Mouse (Mus musculus) fat pad, adult 2 months (tissue): ENCODE data around the gene Apoh.

Source experiments
- DNase-seq: peaks from one replicate; pipeline ENCODE4 v3.0.0-alpha.2; 2011; ENCODE audit warnings: low read depth, low spot score; ENCODE audit errors: extremely low read depth

Gene Apoh

DNA sequence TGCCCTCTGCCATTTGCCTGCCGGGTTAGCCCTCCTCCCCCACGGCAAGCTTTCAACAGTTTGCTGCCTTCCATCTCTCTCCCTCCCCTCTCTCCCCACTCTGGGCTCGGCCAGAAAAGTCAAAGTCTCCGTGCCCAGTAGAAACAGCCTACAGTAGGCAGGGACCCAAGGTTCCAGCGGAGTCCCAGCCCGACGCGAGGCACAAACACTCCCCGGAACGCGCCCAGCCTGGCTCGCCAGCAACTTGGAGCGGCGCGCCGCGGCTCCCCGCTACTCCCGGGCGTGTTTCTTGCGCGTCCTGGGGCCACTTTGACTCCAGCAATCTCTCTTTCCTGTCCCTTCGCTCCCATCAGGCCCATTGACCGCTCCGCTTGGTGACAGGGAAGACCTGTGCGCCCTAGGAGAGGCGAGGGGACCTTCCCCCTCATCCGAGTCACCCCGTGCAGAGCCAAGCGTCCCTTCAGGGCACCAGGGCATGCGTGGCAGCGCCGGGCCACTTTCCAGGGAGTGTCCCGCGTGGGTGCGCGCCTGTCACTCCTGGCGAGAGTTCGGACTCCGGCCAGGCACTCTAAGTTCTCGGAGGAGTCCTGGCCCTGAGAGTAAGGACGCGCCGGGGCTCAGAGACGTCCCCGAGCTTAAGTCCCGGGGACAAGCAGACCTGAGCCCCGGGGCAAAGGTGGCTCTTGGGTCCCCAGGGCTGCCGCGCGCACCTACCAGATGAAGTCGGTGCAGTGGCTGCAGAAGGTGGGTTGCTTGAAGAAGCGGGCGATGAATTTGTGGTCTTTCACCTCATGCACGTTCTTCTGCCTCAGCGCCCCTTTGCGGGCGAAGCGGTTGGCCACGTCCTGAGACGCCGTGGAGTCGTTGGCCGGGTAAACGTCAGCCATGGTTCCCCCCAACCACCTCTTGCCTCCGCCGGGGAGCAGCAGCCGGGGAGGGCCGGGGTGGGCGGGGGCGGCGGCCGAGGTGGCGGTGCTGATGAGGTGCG is at the start of gene Apoh:
Gene Apoh (plus strand): TSS at position 574 of the 988 bp plus-strand sequence.
- no peak for DNase-seq

DNA sequence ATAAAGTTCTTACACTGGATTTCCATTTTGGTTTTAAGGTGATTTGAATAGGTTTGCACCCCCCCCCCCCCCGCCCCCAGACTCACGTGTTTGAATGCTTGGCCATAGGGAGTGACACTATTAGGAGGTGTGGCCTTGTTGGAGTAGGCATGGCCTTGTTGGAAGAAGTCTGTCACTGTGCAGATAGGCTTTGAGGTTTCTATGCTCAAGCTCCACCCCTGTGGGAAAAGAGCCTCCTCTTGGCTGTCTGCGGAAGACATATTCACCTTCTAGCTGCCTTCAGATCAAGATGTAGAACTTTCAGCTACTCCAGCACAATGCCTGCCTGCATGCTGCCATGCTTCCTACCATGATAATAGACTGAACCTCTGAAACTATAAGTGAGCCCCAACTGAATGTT is 49.3 kb upstream of the Apoh start:
- no peak for DNase-seq

DNA sequence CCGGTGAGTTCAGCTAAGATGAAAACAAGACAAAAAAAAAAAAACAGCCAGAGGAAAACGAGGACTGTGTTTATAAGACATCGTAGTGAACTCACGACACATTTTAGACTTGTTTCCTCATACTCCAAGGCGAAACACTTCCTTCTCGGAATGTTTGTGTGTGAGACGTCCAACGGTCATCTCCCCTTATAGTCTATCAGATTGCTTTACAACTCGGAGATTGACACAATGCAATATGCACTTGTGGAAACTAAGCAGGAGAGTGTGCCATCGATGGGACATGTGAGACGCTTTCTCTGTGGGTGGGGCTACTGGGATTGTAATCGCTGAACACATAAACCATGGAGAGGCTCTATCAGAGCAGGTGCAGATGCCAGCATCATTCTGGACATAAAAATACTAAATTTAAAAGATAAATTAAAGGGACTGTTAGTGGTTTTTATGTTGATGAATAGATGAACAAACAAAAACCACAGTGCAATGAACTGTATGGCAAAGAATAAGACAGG is 48.8 kb upstream of the Apoh start:
- no peak for DNase-seq

DNA sequence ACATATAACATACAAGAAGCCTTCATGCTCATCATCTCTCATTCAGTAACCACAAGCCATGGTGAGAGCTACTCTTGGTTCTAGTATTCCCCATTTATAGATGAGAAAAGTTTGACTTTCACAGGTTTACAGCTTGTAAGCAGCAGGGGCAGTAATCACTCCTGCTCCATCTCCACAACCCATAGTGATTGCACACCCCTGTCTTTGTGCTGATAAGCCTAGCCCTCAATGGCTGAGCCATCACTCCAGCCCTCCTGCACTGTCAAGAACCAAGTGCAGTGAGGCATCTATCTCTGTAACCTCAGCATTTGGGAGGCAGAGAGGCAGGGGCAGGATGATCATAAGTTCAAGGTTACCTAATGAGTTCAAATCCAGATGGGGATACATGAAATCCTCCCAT is 47.8 kb upstream of the Apoh start:
- DNase-seq, result no peak

DNA sequence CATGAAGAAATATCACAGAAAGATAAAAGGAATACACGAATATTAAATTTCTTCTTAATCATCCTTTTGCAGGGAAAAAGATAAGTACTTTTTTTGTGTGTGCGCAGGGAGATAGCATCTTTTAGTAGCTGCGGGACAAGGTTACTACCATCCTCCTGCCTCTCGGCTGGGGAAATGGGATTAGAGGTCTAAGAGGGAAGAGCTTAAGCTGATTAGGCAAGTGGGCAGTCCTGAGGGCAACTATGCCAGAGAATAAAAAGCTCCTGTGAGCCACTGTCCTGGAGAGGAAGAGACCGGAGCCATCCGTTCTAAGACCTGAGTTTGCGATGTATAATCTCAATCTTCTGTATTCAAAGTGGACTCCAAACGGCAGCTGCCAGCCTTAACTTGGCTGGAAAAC is 45.2 kb upstream of the Apoh start:
- DNase-seq, result no peak

DNA sequence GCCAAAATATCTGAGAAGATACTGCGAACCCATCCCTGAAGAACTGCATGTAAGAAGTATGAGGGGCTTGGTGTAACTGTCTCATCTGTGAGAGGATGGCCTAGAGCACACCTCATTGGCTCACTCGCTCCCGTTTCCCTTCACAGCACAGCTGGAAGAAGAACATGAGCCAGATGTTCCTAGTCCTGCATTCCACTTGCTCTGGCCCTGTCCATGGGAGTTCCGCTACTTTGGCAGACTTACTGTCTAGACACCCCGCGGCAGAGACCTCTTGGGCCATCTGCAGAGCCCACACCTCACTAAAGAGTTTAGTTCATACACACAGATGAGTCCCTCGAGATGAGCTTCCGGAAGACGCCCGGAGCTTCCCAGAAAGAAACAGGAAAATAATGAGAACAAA is 43.2 kb upstream of the Apoh start:
- no peak for DNase-seq

DNA sequence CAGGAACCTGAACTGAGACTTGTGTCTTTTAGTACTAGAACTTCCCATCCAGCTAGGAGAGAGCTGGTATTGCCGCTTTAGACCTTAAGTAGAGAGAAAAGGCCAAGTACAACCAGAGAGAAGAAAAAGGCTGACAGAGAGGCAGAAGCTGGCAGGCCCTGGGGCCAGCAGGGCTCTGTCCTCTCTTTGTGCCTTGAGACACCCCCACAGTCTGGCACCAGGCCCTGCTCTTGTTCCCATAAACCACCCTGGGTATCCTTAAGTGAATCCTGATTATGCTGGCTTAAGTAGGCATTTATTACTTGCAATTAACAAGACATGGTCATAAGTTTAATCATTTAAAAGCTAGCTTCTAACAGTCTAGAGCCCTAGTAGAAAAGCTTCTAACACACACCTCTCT is 42.7 kb upstream of the Apoh start:
- peak; percentile 28 for DNase-seq

DNA sequence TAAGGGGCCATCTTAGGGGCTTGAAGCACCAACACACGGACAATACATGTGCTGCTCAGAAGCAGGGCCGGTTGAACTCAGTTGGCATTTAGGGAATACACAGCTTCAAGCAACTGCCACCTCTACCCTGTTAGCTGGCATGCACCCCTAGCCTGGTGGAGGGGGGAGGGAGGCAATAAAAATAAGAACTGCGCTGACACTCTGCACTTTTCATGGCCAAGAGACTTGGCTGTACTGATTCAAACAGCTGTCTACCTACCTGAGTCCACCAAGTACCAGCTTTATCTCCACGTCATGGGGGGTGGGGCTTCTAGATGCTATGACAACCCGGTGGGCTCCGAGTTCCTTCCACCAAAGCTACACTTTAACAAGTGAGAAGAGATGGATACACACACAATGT is 42.1 kb upstream of the Apoh start:
- DNase-seq, result no peak

DNA sequence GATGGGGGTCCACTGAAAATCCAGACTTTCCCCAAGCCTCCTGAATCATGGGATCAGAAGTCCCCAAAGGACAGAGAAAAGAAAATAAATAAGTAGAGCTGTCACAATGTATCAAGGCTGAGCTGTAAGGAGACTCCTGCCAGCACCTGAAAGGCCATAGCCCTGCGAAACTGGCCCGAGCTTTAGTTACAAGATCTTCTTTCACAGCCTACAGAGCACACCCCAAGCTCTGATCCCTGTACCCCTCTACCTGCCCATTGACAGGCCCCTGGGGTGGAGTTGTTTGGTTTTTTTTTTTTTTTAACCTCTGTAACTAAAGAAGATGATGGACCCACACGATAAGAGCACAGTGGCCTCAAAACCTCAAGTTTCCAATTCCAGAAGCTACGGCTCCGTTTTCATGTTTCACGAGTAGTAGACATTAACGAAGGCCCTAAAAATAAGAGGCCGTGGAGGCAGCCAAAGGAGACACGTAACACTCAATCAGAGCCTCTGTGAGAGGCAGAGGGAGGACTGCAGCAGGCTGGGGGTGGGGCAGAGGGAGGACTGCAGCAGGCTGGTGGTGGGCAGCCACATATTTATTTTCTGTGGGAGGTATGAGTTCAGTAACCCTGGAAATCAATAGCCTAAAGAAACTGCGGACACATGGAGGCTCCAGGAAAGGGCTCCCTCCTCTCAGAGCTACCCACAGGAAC is 41.2 kb upstream of the Apoh start:
- DNase-seq, result no peak

DNA sequence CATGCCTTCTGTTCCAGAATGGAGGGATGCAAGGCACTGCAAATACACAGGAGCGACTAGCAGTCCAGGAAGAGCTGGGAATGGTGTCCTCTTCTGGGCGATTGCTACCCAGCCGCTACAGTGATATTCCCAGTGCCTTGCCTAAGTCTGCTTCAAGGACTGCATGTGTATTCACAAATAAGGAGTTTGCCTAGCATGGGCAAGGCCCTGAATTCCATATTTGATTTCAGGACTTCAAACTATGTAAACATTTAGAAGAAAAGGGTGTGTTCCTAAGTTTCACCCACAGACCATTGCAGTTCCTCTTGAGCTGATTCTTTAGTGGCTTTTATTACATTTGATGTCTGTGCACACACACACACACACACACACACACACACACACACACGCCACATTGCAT is 39.4 kb upstream of the Apoh start:
- no peak for DNase-seq

DNA sequence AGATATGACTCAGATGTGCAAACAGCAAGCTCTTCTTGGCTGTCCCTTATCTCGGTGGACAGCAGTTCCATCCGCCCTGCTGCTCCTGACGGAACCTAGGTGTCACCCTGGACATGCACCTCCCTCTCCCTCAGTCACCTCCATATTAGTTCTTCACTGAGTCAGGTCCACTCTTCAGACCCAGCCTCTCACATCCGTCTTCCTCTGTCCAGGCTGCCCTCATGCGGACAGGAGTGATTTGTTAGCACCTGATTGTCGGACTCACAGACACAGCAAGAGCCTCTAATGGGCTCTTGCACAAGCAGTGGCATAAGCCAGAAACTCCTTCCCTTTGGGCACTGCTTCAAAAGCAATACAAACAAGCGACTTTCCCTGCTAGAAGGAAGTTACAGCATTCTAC is 35.9 kb upstream of the Apoh start:
- DNase-seq, result peak; percentile 40

DNA sequence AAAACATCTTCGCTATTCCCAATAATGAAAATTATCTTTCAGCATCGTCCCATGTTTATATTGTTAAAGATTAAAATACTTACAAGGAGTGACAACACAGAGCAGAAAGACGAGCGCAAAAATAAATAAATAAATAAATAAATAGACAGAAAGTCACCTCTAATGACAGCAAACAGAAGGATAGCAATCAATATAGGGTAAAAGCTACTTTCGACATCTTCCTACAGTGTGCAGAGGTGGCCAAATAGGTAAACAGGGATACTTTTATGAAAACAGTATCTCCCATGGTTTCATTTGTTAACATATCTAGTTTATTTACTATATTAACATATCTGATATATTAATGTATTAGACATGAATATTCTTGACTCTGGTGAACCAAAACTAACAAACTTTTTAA is 34.9 kb upstream of the Apoh start:
- no peak for DNase-seq

DNA sequence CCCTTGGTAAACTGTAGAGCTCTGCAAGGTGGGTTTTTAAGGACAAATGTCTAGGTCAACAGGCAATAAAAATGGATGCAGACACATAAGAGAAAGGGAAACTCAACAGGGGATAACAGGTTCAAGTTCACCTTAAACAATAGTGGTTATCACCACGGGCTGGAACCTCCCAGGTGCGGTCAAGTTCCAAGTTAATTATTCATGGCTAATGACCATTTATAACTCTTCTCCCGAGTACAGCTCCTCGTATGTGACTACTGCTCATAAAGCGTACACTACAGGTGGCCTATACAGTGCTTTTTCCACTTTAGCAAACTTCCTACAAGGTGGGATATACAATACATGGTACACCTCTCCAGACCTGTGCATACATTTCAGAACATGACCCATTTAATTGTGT is 33.4 kb upstream of the Apoh start:
- DNase-seq, result no peak

DNA sequence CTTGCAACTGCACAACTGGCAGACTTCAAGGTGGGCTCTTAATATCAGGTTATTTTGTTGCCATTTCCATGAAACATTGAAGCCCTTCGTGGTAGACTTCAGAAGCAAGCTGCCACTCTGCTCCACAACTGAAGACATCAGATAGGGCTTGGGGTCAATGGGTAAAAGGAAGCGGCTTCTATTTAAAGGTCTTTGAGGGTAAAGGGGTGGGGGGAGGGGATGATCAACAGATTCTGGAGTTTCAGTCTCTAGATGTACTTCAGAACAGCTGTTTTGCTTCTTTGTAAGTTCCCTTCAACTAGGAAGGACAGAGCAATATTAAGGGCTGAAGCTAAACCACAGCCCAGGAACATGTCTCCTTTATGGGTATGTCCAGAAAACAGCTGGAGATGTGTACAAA is 31.2 kb upstream of the Apoh start:
- DNase-seq, result no peak

DNA sequence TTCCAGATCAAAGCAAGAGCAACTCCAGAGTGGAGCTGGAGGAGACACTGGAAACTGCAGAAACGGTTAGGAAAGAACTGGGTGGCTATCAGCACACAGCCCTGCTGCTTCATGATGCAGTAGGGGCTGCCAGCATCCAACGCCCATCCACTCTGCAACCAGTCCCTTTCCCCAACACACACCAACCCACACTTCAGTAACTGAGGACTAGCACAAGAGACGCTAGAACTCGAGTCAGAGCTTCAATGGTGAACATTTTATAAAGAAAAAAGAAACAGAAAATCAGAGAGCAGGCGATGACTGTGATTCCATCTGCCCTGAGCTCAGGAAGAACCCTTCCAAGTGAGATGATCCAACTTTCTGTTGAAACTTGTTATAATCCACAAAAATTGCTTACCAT is 30.6 kb upstream of the Apoh start:
- DNase-seq, result no peak

DNA sequence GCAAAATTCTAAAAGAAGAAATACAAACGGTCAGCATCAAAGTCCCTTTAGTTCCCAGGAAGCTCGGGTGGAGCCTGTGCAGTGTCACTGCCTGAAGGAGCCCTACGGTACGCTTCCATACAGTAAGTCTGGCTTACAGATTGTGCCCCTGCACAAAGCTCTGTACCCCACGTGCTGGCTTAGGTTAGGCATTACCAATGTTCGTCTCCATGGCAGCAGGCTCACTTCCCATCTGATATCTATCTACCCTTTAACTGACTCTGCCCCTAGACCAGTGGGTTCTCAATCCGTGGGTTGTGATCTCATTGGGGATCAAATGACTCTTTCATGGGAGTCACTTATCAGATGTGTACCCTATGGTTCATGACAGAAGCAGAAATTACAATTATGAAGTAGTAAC is 27.4 kb upstream of the Apoh start:
- DNase-seq, result no peak

DNA sequence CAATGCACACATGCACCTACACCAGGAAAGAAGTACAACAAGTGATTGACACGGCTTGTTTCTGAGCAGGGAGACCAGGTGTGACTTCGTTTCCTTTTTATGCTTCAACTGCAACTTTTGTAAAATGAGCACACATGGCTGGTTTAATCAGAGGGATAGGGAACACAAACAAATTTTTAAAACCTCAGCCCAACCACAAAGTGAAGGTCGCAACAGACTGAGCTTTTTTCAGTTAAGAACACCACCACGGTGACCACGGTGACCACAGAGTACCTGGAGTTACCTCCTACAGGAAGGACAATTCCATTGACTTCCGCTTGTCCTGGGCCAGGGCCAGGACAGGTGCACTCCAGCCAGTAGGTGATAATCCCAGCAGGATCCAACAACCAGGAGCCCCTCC is 25.3 kb upstream of the Apoh start:
- DNase-seq, result no peak

DNA sequence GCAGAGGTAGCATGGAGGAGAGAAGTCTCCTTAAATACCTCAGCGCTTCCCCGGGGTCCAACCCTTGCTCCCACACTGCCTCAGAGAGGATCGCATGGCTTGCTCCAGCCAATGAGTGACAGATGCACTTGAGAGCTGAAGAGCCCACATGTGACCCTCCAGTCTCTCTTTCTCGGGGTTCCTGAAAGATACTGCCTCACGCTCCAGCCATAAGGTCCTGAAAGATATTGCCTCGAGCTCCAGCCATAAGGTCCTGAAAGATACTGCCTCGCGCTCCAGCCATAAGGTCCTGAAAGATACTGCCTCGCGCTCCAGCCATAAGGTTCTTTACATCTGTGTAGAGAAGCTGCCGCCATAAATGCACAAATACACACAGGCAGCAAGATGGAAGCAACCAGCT is 24.0 kb upstream of the Apoh start:
- no peak for DNase-seq

DNA sequence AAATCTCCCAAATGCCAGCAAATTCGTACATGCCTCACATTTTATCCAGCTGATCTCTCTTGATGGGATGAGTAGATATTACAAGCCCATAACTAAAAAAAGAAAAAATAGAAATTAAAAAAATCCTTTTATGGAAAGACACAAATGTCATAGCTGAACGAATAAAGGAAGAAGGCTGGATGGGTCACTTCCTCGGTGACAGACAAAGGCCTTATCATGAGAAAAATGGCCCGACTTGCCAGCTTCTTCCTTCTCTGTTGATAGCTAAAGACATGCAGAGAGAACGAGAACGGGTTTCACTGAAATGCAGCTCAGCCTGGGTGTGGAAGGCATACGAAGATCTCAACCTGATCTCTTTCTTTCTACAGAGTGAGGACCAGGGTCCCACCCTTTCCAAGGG is 22.6 kb upstream of the Apoh start:
- no peak for DNase-seq

DNA sequence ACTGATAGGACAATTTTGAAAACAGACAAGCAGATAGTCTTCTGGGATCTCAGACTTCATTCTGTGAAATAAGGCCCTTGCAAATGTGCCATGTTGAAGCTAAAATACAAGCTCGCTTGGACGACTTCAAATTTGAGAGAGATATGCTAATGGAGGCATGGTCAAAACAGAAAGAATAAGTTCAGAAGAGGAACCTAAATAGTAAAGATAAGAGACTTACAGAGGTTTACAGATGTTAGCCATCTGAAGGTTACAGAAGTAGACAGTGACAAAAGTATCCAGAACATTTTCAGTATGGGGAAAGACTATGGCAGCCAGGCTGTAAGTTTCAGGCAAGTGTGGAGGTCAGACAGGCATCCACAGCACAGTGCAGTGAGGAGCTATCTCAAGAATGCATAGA is 21.0 kb upstream of the Apoh start:
- no peak for DNase-seq

DNA sequence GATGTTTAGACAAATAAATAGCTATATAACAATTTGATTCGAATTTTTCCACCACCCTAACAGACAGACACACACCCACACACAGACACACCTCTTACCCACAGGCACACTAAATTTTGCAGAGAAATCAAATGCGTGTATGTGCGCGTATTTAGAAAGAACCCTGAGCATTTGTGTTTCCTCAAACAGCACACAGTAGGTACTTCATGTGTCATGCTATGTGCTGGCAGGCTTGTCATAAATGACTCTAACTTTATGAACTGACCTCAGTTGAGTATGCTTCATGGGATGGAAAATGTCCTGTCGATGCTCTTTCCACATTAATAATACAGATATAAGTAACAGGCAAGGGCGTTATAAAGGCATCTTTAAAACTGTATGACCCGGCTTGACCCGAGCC is 17.2 kb upstream of the Apoh start:
- no peak for DNase-seq

DNA sequence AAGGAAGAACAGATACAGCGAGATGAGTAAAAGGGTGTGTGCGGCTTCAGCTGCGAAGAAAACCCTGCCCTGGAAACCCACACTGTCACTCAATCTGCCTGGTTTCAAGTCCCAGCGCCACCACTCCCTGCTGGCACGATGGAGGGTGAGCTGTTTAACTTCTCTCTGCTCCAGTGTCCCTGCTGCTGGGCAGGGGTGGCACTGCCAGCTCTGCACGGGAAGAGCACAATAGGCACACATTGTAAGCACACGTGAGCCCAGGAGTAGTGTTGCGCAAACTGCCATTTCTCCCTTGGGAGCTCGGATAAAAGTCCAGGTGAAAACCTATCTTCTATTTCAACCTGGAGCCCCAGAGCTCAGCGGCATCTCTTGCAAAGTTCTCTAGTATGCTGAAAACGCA is 12.3 kb upstream of the Apoh start:
- no peak for DNase-seq
